ENCODE assay signal across 8 mouse cellular contexts in the genomic region with DNA sequence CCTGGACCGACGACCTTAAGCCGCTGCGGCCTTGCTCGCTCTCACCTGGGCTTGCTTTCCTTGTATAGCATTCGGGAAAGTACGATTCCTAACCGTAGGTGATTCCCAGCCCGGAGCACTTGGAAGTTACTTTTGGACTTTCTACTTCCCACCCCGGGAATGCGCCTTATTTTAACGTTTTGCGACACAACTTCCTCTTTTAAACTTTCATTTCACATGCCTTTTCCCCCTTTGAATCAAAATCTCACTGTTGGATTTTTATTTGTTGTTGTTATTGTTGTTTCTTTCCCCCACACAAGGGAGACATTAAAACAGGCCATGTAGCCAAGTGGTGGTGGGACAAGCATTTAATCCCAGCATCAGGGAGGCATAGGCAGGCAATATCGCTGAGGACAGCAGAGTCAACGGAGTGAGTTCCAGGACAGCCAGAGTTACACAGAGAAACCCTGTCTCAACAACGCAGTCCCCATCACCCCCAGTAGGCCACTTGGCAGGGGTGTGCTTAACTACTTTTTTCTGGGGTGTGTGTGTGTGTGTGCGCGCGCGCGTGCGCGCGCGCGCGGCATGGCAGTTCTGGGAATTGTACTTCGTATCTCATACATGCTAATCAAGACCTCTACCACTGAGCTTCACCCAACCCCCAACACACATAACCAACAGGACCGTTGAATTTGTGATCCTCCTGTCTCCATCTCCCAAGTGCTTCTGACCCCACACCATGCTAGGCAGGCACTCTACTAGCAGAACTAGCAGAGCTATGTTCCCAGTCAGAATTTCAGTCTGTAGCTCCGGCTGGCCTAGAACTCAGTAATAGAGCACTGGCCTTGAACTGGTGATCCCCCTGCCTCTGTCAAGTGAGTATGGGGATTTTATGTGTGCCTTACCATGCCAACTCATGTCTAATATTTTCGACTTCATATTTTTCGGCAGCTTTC. TPM values are rescaled to one million over a fixed set of nuclear protein-coding genes. Genes with fewer than 3 reads are reported as not detected.
DNase-seq lines count a peak whose midpoint lies in the region; ATAC-seq and TF ChIP-seq lines count a peak whose summit lies in the region.

No protein-coding gene starts in this region.

- DNase-seq in ES-CJ7 (ENCODE audit: low read depth, low spot score), result peak; percentile 73
- DNase-seq in heart, postnatal 4 days, result peak; percentile 18
- peak; percentile 44 for DNase-seq in liver, postnatal 0 days
- peak; percentile 32 for DNase-seq in retina, embryonic 14.5 days (ENCODE audit: low spot score)
- no peak for DNase-seq in right cerebral cortex, postnatal 10 days (ENCODE audit: low spot score in 2 of 2)
- no peak for DNase-seq in frontal cortex, adult 2 months (ENCODE audit: extremely low spot score in 1 of 2, low spot score in 1 of 2)

- no peaks in the 10 kb centered on the region for H3K27me3 ChIP-seq in C2C12 (ENCODE audit: control insufficient read depth, insufficient read depth, insufficient read length)
- H3K27me3 ChIP-seq in embryonic facial prominence, embryonic 12.5 days, result no peaks in the 10 kb centered on the region
- H3K27me3 ChIP-seq in liver, postnatal 0 days (ENCODE audit: insufficient read depth, low read length), result no peaks in the 10 kb centered on the region

- H3K79me2 ChIP-seq in C2C12 (ENCODE audit: control insufficient read depth, insufficient read depth), result peaks cover 38% of the 10 kb centered on the region

- TF ChIP-seq CTCF in C2C12 (IDR thresholded peaks at IDR 0.05; ENCODE audit: control insufficient read depth, insufficient read depth, insufficient read length), result no peak
- no peak for TF ChIP-seq CTCF in liver, postnatal 0 days (IDR thresholded peaks at IDR 0.05; ENCODE audit: low read depth)

- no peaks in the 10 kb centered on the region for H3K36me3 ChIP-seq in C2C12 (ENCODE audit: control insufficient read depth, insufficient read depth)
- no peaks in the 10 kb centered on the region for H3K36me3 ChIP-seq in embryonic facial prominence, embryonic 12.5 days
- no peaks in the 10 kb centered on the region for H3K36me3 ChIP-seq in liver, postnatal 0 days (replicated peaks; ENCODE audit: insufficient read depth, low read length)

- peak overlapping the region; percentile 68 for H3K4me2 ChIP-seq in embryonic facial prominence, embryonic 12.5 days (replicated peaks)
- H3K4me2 ChIP-seq in liver, postnatal 0 days (ENCODE audit: low read depth, low read length), result peak overlapping the region; percentile 87

- H3K4me1 ChIP-seq in embryonic facial prominence, embryonic 12.5 days, result peaks cover 6% of the 10 kb centered on the region
- peaks cover 8% of the 10 kb centered on the region for H3K4me1 ChIP-seq in liver, postnatal 0 days (ENCODE audit: insufficient read depth)

- peaks cover 3% of the 10 kb centered on the region for H3K79me3 ChIP-seq in C2C12 (ENCODE audit: low read depth)

- H3K27ac ChIP-seq in embryonic facial prominence, embryonic 12.5 days, result peak overlapping the region; percentile 93
- H3K27ac ChIP-seq in liver, postnatal 0 days (ENCODE audit: low read depth), result peak overlapping the region; percentile 96

- ATAC-seq in embryonic facial prominence, embryonic 12.5 days (ENCODE audit: insufficient number of reproducible peaks, insufficient read depth, low FRiP score, low TSS enrichment), result 0 out of 2 replicates have a peak, but pooled peaks have one; percentile 14
- peak; percentile 35 for ATAC-seq in liver, postnatal 0 days

- no peak for TF ChIP-seq EP300 in liver, postnatal 0 days (IDR thresholded peaks at IDR 0.05; ENCODE audit: low read depth)

- no peaks in the 10 kb centered on the region for H3K9me3 ChIP-seq in embryonic facial prominence, embryonic 12.5 days
- H3K9me3 ChIP-seq in liver, postnatal 0 days (ENCODE audit: low read length), result no peaks in the 10 kb centered on the region

- 31% methylated on average over 32 of the region's 32 CpGs for WGBS in embryonic facial prominence, embryonic 12.5 days
- 24% methylated on average over 32 of the region's 32 CpGs for WGBS in liver, postnatal 0 days (ENCODE audit: insufficient replicate concordance)

- H3ac ChIP-seq in C2C12 (ENCODE audit: control insufficient read depth, insufficient read length, low read depth), result peak overlapping the region; percentile 99

- peak overlapping the region; percentile 74 for H3K9ac ChIP-seq in embryonic facial prominence, embryonic 12.5 days
- H3K9ac ChIP-seq in liver, postnatal 0 days (replicated peaks), result peak overlapping the region; percentile 95

- peak overlapping the region; percentile 50 for H3K4me3 ChIP-seq in C2C12 (ENCODE audit: insufficient read depth, poor library complexity, severe bottlenecking)
- H3K4me3 ChIP-seq in embryonic facial prominence, embryonic 12.5 days, result peak overlapping the region; percentile 70
- H3K4me3 ChIP-seq in liver, postnatal 0 days (ENCODE audit: low read depth, low read length), result peak overlapping the region; percentile 87

TF ChIP-seq in C2C12, 6 proteins besides CTCF, POLR2A, EP300 and RAD21:
- peak; percentile 94 for TF ChIP-seq USF1 (IDR thresholded peaks at IDR 0.05; ENCODE audit: low read depth)
- TF ChIP-seq CEBPB (IDR thresholded peaks at IDR 0.05; ENCODE audit: low read depth), result no peak

RNA-seq across cellular contexts. Expression of a gene that starts 0.5 kb away (rescaled TPM):
- polyA plus RNA-seq in C2C12 (2012; fragmentation: generic; extraction: Trizol), result 11.1 TPM
- 24.9 and 27.1 TPM in 2 replicates for polyA plus RNA-seq in embryonic facial prominence, embryonic 12.5 days (2016; fragmentation: Nextera tagmentation; extraction: Ambion mirVana)
- 10 to 100 TPM; 27.1 to 27.9 TPM for total RNA-seq in heart, postnatal 4 days (2021)
- polyA plus RNA-seq in liver, postnatal 0 days (2015; fragmentation: Nextera tagmentation; extraction: Ambion mirVana), result 7.1 and 7.9 TPM in 2 replicates
- polyA plus RNA-seq in frontal cortex, adult 2 months (2012; rRNA removed), result 41.5 and 43.6 TPM in 2 replicates

RNA-seq across cellular contexts. Expression of a gene that starts 54.6 kb away (rescaled TPM):
- 112 TPM for polyA plus RNA-seq in C2C12 (2012; fragmentation: generic; extraction: Trizol)
- polyA plus RNA-seq in embryonic facial prominence, embryonic 12.5 days (2016; fragmentation: Nextera tagmentation; extraction: Ambion mirVana), result 590 and 605 TPM in 2 replicates
- 100 to 1,000 TPM; 191 to 216 TPM for total RNA-seq in heart, postnatal 4 days (2021)
- 70.1 and 71.1 TPM in 2 replicates for polyA plus RNA-seq in liver, postnatal 0 days (2015; fragmentation: Nextera tagmentation; extraction: Ambion mirVana)
- 327 and 365 TPM in 2 replicates for polyA plus RNA-seq in frontal cortex, adult 2 months (2012; rRNA removed)

Comparison
In these comparisons a context has a peak if more than half of its experiments do, and no peak if none do; other contexts are left out.
1. DNase-seq: peak in ES-CJ7 (single experiment), heart, postnatal 4 days (single experiment), liver, postnatal 0 days (single experiment) and retina, embryonic 14.5 days (single experiment); none in right cerebral cortex, postnatal 10 days (0 of 2) and frontal cortex, adult 2 months (0 of 2).
2. Peak in every context shown above with its lines, with median percentiles within 50 percentile points of each other: H3K4me3 ChIP-seq.